Mouse (Mus musculus): Measurements from ENCODE around the gene Gvin1. TPM values are rescaled to one million over a fixed set of nuclear protein-coding genes. Genes with fewer than 3 reads are reported as not detected.
A peak's percentile ranks its signal among the peaks of the same experiment; 100 is the strongest.
"Not testable (repeated sequence)": the region's sequence is repeated elsewhere in the genome, so short reads cannot be mapped to it uniquely, and the experiment has no call there.

Gvin1 gene
- polyA plus RNA-seq, 1 experiment from 2014 or later = 0.29 TPM

- H3K27ac ChIP-seq; H3K4me1 ChIP-seq (replicated peaks); H3K27me3 ChIP-seq; H3K4me3 ChIP-seq (replicated peaks); H3K36me3 ChIP-seq; H3K9ac ChIP-seq; DNase-seq; H3K9me3 ChIP-seq (replicated peaks); H3K4me2 ChIP-seq: not testable (repeated sequence)
- 52% methylated on average over 2 of the region's 3 CpGs for WGBS (ENCODE audit: insufficient replicate concordance)
- peak; percentile 66 for ATAC-seq (ENCODE audit: low read depth)
Observed at GRCm38 (mm10) chr7:106206630-106207029, 8.5 kb downstream of the Gvin1 start.

- not testable (repeated sequence) for H3K4me2 ChIP-seq; ATAC-seq (ENCODE audit: low read depth); DNase-seq
Observed at GRCm38 (mm10) chr7:106177065-106177464, 38.1 kb downstream of the Gvin1 start.

DNA sequence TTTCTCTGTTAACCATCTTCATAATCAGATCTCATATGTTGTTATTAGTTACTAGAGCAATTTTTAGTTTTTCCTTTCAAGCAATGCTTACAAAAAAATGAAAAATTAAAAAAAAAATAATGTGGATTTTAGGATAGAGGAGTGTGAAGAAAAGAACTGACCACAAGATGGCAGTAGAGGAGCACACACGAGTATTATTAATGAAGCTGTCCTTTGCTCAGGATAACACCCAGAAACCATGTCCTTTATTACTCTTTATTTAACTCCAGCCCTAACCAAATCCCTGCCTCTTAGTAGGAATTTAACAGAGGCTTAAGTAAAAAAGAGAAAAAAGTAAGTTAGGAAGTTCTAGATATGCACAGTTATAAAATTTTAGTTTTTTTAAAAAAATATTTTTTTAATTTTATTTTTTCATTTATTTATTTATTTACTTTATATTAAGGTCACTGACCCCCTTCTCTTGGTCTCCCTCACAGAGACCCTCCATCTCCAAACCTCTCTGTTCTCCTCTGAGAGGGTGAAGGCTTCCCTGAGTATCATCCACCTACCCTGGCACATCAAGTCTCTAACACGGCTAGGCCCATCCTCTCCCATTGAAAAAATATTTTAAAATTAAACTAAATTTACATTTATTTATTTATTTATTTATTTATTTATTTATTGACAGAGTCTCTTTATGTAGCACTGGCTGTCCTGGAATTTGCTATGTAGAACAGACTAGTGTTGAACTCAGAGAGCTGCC lies 69.9 kb downstream of the Gvin1 start:
- 70% methylated on average over 1 of the region's 2 CpGs for WGBS (ENCODE audit: insufficient replicate concordance)
- not testable (repeated sequence) for H3K4me3 ChIP-seq (replicated peaks); ATAC-seq (ENCODE audit: low read depth); H3K27me3 ChIP-seq; H3K27ac ChIP-seq; H3K4me1 ChIP-seq (replicated peaks); H3K9ac ChIP-seq; H3K9me3 ChIP-seq (replicated peaks); H3K4me2 ChIP-seq; DNase-seq; H3K36me3 ChIP-seq

More at GRCm38 (mm10) chr7:106177065-106177464, 38.1 kb downstream of the Gvin1 start:
- not testable (repeated sequence) for H3K27ac ChIP-seq; H3K36me3 ChIP-seq; H3K9ac ChIP-seq; H3K9me3 ChIP-seq (replicated peaks); H3K4me3 ChIP-seq (replicated peaks); H3K4me1 ChIP-seq (replicated peaks); H3K27me3 ChIP-seq

GRCm38 (mm10) chr7:106141128-106141895 lies 73.8 kb downstream of the Gvin1 start:
- not testable (repeated sequence) for H3K36me3 ChIP-seq; H3K4me2 ChIP-seq; H3K27me3 ChIP-seq; H3K9me3 ChIP-seq (replicated peaks); H3K9ac ChIP-seq; H3K4me3 ChIP-seq (replicated peaks); DNase-seq; ATAC-seq (ENCODE audit: low read depth); H3K27ac ChIP-seq; H3K4me1 ChIP-seq (replicated peaks)
- no CpG with 5 or more reads among the region's 1 CpGs for WGBS (ENCODE audit: insufficient replicate concordance)

DNA sequence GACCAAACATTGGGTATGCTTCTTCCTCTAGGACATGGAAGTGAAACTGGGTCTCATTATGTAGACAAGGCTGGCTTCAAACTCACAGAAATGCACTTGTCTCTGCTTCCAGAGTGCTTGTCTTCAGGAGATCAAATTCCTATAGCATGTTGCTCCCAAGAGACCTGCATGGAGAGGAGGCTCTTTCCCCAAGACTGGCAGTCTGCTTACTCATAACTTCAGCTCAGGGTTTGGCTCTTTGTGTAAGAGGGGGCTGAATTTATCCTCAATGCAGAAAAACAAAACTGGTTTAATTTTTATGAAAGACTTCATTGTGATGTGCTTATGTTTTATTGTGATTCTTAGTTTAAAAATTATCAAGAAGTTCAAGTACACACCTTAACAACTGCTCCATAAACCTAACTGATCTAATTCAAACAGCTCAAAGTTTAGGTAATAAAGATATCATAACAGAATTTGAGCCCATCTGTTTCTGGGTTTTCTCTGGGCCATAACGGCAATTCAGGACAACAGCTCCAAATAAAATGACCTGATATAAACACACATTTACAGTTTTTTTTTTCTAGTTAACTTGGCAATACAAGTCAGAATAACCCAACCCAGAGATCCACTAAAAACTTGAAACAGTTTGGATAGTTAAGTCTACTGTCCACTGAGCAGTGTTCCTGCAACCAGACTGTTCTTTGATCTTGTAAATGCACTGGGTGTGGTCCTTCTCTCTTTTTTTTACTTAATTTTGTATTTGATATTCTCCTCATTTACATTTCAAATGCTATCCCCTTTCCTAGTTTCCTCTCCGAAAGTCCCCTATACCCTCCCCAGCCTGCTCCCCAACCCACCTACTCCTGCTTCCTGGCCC lies 97.8 kb downstream of the Gvin1 start:
- not testable (repeated sequence) for H3K36me3 ChIP-seq; H3K4me2 ChIP-seq; H3K4me1 ChIP-seq (replicated peaks); H3K27me3 ChIP-seq; H3K27ac ChIP-seq; H3K9me3 ChIP-seq (replicated peaks); H3K9ac ChIP-seq; H3K4me3 ChIP-seq (replicated peaks); DNase-seq; ATAC-seq (ENCODE audit: low read depth)
- no CpG with 5 or more reads among the region's 2 CpGs for WGBS (ENCODE audit: insufficient replicate concordance)

All from liver, embryonic 13.5 days (tissue).